Mouse (Mus musculus): ENCODE results near the gene Adprhl1. TPM values are rescaled to one million over a fixed set of nuclear protein-coding genes. Genes with fewer than 3 reads are reported as not detected.

Gene Adprhl1
- polyA plus RNA-seq, 1 experiment: not detected

GRCm38 (mm10) chr8:13287692-13288623 lies 34.0 kb upstream of the Adprhl1 start, which contains the start of the genes Dcun1d2 and Tmco3:
Gene Dcun1d2, minus strand, starts transcription at chr8:13288131.
Gene Tmco3, plus strand, starts transcription at chr8:13288190.
- no peaks in the 10 kb centered on the region; the same call in 1 of the 2 replicates for H3K36me3 ChIP-seq (ENCODE audit: control insufficient read depth, insufficient read depth, low read length)
- H3K4me1 ChIP-seq (ENCODE audit: control insufficient read depth, insufficient read depth, low read length): peaks cover 5% of the 10 kb centered on the region
- H3K4me3 ChIP-seq (ENCODE audit: control insufficient read depth, low read depth, low read length): peak within 1 kb of the TSS; percentile 95
- H3K27me3 ChIP-seq (ENCODE audit: control insufficient read depth, insufficient read depth, low read length): no peaks in the 10 kb centered on the region
- peak within 1 kb of the TSS; percentile 97 for H3K27ac ChIP-seq (ENCODE audit: control insufficient read depth, insufficient read depth, low read depth, low read length)
- no peak for TF ChIP-seq CTCF (IDR thresholded peaks at IDR 0.05; ENCODE audit: control insufficient read depth, insufficient read depth, insufficient replicate concordance, low read depth, low read length)
- peak; percentile 43 for TF ChIP-seq POLR2A (IDR thresholded peaks at IDR 0.05; ENCODE audit: control insufficient read depth, low read depth, low read length)

DNA sequence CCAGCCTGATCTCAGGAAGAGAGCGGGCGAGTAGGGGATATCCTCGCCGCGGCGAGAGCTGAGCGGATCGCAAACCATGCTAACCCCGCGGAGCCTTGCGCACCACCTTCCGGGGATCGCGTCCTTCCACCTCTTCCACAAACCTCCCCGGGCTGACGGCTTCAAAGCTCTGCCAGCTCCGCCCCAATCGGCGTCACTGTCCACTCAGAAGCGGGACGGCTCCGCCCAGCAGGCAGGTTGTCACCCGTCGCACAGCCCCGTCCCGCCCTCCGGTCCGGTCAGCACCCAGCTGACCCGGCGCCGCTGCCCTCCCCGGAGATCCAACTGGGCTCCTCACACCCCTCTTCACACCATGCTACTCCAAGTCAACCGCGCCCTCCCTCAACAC lies 33.3 kb upstream of the Adprhl1 start:
- Histone ChIP-seq H3K27me3 (ENCODE audit: control insufficient read depth, insufficient read depth, low read length) (no peaks in the 10 kb centered on the region), H3K36me3 (ENCODE audit: control insufficient read depth, insufficient read depth, low read length) (no peaks in the 10 kb centered on the region; the same call in 1 of the 2 replicates), H3K4me1 (ENCODE audit: control insufficient read depth, insufficient read depth, low read length) (peaks cover 5% of the 10 kb centered on the region), H3K27ac (ENCODE audit: control insufficient read depth, insufficient read depth, low read depth, low read length) (peak overlapping the region; percentile 79), H3K4me3 (ENCODE audit: control insufficient read depth, low read depth, low read length) (peak overlapping the region; percentile 95)
- peak; percentile 10 for TF ChIP-seq POLR2A (IDR thresholded peaks at IDR 0.05; ENCODE audit: control insufficient read depth, low read depth, low read length)
- no peak for TF ChIP-seq CTCF (IDR thresholded peaks at IDR 0.05; ENCODE audit: control insufficient read depth, insufficient read depth, insufficient replicate concordance, low read depth, low read length)

GRCm38 (mm10) chr8:13283200-13283599 lies 29.2 kb upstream of the Adprhl1 start:
- no peaks in the 10 kb centered on the region for H3K36me3 ChIP-seq (ENCODE audit: control insufficient read depth, insufficient read depth, low read length)
- H3K4me3 ChIP-seq (ENCODE audit: control insufficient read depth, low read depth, low read length): no peak overlapping the region
- H3K27me3 ChIP-seq (ENCODE audit: control insufficient read depth, insufficient read depth, low read length): no peaks in the 10 kb centered on the region
- peaks cover 5% of the 10 kb centered on the region for H3K4me1 ChIP-seq (ENCODE audit: control insufficient read depth, insufficient read depth, low read length)
- TF ChIP-seq POLR2A (IDR thresholded peaks at IDR 0.05; ENCODE audit: control insufficient read depth, low read depth, low read length) (no peak), CTCF (IDR thresholded peaks at IDR 0.05; ENCODE audit: control insufficient read depth, insufficient read depth, insufficient replicate concordance, low read depth, low read length) (peak; percentile 24; the same call in 1 of the 2 replicates)
- H3K27ac ChIP-seq (ENCODE audit: control insufficient read depth, insufficient read depth, low read depth, low read length): no peak overlapping the region

GRCm38 (mm10) chr8:13276941-13277447 lies 23.0 kb upstream of the Adprhl1 start:
- Histone ChIP-seq H3K4me3 (ENCODE audit: control insufficient read depth, low read depth, low read length) (no peak overlapping the region), H3K4me1 (ENCODE audit: control insufficient read depth, insufficient read depth, low read length) (no peaks in the 10 kb centered on the region), H3K27ac (ENCODE audit: control insufficient read depth, insufficient read depth, low read depth, low read length) (no peak overlapping the region), H3K36me3 (ENCODE audit: control insufficient read depth, insufficient read depth, low read length) (no peaks in the 10 kb centered on the region), H3K27me3 (ENCODE audit: control insufficient read depth, insufficient read depth, low read length) (no peaks in the 10 kb centered on the region)
- TF ChIP-seq CTCF (IDR thresholded peaks at IDR 0.05; ENCODE audit: control insufficient read depth, insufficient read depth, insufficient replicate concordance, low read depth, low read length): no peak
- TF ChIP-seq POLR2A (IDR thresholded peaks at IDR 0.05; ENCODE audit: control insufficient read depth, low read depth, low read length): no peak

GRCm38 (mm10) chr8:13272834-13273233 lies 18.9 kb upstream of the Adprhl1 start:
- no peak overlapping the region for H3K4me3 ChIP-seq (ENCODE audit: control insufficient read depth, low read depth, low read length)
- H3K36me3 ChIP-seq (ENCODE audit: control insufficient read depth, insufficient read depth, low read length): no peaks in the 10 kb centered on the region; the same call in 1 of the 2 replicates
- no peak overlapping the region for H3K27ac ChIP-seq (ENCODE audit: control insufficient read depth, insufficient read depth, low read depth, low read length)
- H3K4me1 ChIP-seq (ENCODE audit: control insufficient read depth, insufficient read depth, low read length): no peaks in the 10 kb centered on the region
- no peak for TF ChIP-seq POLR2A (IDR thresholded peaks at IDR 0.05; ENCODE audit: control insufficient read depth, low read depth, low read length)
- H3K27me3 ChIP-seq (ENCODE audit: control insufficient read depth, insufficient read depth, low read length): no peaks in the 10 kb centered on the region

- no peaks in the 10 kb centered on the region for H3K27me3 ChIP-seq (ENCODE audit: control insufficient read depth, insufficient read depth, low read length)
- H3K4me3 ChIP-seq (ENCODE audit: control insufficient read depth, low read depth, low read length): no peak overlapping the region
- no peak overlapping the region for H3K27ac ChIP-seq (ENCODE audit: control insufficient read depth, insufficient read depth, low read depth, low read length)
- TF ChIP-seq POLR2A (IDR thresholded peaks at IDR 0.05; ENCODE audit: control insufficient read depth, low read depth, low read length) (no peak), CTCF (IDR thresholded peaks at IDR 0.05; ENCODE audit: control insufficient read depth, insufficient read depth, insufficient replicate concordance, low read depth, low read length) (no peak)
- no peaks in the 10 kb centered on the region; the same call in 1 of the 2 replicates for H3K36me3 ChIP-seq (ENCODE audit: control insufficient read depth, insufficient read depth, low read length)
- H3K4me1 ChIP-seq (ENCODE audit: control insufficient read depth, insufficient read depth, low read length): no peaks in the 10 kb centered on the region
These were observed 13.6 kb upstream of the Adprhl1 start for GRCm38 (mm10) chr8:13267566-13267965.

DNA sequence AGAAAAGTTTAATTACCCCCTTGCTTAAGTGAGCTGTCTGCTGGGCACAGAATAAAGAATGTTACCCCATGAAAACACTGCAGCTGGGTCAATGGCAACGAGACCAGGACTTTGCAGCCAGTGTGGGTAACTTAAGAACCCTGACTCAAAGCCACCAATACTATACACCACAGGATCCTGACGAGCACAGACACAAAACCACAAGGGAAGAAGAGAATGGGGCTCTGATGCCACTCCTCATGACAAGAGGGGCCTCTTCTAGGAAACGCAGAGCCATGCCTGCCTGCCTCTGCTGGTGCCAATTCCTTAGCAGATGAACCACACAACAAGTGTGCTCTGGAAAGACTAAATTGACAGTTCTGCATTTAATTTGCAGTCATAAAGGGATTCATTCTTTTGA lies 9.4 kb upstream of the Adprhl1 start:
- Histone ChIP-seq H3K36me3 (ENCODE audit: control insufficient read depth, insufficient read depth, low read length) (no peaks in the 10 kb centered on the region), H3K4me3 (ENCODE audit: control insufficient read depth, low read depth, low read length) (no peak overlapping the region), H3K27ac (ENCODE audit: control insufficient read depth, insufficient read depth, low read depth, low read length) (no peak overlapping the region), H3K4me1 (ENCODE audit: control insufficient read depth, insufficient read depth, low read length) (no peaks in the 10 kb centered on the region), H3K27me3 (ENCODE audit: control insufficient read depth, insufficient read depth, low read length) (no peaks in the 10 kb centered on the region)
- no peak for TF ChIP-seq CTCF (IDR thresholded peaks at IDR 0.05; ENCODE audit: control insufficient read depth, insufficient read depth, insufficient replicate concordance, low read depth, low read length)
- TF ChIP-seq POLR2A (IDR thresholded peaks at IDR 0.05; ENCODE audit: control insufficient read depth, low read depth, low read length): no peak
